Mouse (Mus musculus) heart, embryonic 12.5 days (tissue): ENCODE data around the gene Znrf3. TPM values are rescaled to one million over a fixed set of nuclear protein-coding genes. Genes with fewer than 3 reads are reported as not detected.

ENCODE experiments used
- ATAC-seq: fragments of 200-750 bp; cut with Nextera tagmentation; 2 replicates; pipeline ENCODE4 v1.8.0; 2017; ENCODE audit warnings: moderate TSS enrichment, moderate library complexity; ENCODE audit not compliant: insufficient number of reproducible peaks, low FRiP score
- H3K27ac ChIP-seq: fragments of 300-500 bp; sonication (generic); 2 replicates; pipeline ENCODE4 v1.5.1; 2016; ENCODE audit warnings: mild to moderate bottlenecking, moderate library complexity; ENCODE audit not compliant: poor library complexity, severe bottlenecking
- H3K27me3 ChIP-seq: fragments of 300-500 bp; sonication (generic); replicated peaks from 2 replicates; pipeline ENCODE4 v1.6.1; 2016; ENCODE audit warnings: mild to moderate bottlenecking, moderate library complexity
- H3K36me3 ChIP-seq: fragments of 300-500 bp; sonication (generic); 2 replicates; pipeline ENCODE4 v1.6.1; 2016; ENCODE audit warnings: mild to moderate bottlenecking, moderate library complexity
- H3K4me1 ChIP-seq: fragments of 300-500 bp; sonication (generic); replicated peaks from 2 replicates; pipeline ENCODE4 v1.6.1; 2016; ENCODE audit warnings: mild to moderate bottlenecking
- H3K4me2 ChIP-seq: fragments of 300-500 bp; sonication (generic); 2 replicates; pipeline ENCODE4 v1.6.1; 2016; ENCODE audit warnings: mild to moderate bottlenecking, moderate library complexity
- H3K4me3 ChIP-seq: fragments of 300-500 bp; sonication (generic); 2 replicates; pipeline ENCODE4 v1.5.1; 2016; ENCODE audit warnings: mild to moderate bottlenecking
- H3K9ac ChIP-seq: fragments of 300-500 bp; sonication (generic); 2 replicates; pipeline ENCODE4 v1.6.1; 2016; ENCODE audit warnings: mild to moderate bottlenecking, moderate library complexity
- H3K9me3 ChIP-seq: fragments of 300-500 bp; sonication (generic); replicated peaks from 2 replicates; pipeline ENCODE4 v1.6.1; 2016; ENCODE audit warnings: mild to moderate bottlenecking, moderate library complexity
- WGBS: fragments of 180-500 bp; shearing (Covaris S2); methylation state at CpG from one replicate; pipeline ENCODE4 v1.1.7; 2016; 5-methylcytosine and 5-hydroxymethylcytosine counted together
- polyA plus RNA-seq: library from polyadenylated mRNA; unstranded; fragments of >200 nt; fragmentation: Nextera tagmentation; extraction: Ambion mirVana; gene quantifications from 2 replicates; pipeline ENCODE4 v1.2.1, GENCODE M21; 2016

Znrf3 gene
- polyA plus RNA-seq, 1 experiment from 2014 or later = 7.6 TPM

DNA sequence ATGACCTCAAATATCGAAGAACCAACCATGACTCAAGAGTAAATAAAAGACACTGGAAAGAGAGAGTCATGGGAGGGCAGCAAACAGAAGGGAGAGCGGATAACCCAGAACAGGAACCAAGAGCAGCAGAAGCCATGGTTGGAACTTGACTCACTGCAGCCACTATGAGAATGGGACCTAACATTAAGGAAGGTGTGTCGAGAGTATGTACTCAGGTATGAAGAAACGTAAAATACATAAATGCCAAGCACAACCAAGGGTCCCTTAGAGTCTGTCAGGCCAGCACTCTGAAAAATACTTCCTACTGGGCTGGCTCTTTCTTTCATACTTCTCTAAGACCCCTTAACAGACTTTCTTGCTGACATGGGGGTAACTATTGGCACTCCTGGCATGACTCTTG lies 100.9 kb downstream of the Znrf3 start:
- ATAC-seq = no peak
- no peak overlapping the region for H3K4me3 ChIP-seq
- H3K4me2 ChIP-seq = no peak overlapping the region
- no peaks in the 10 kb centered on the region for H3K36me3 ChIP-seq
- H3K4me1 ChIP-seq = peaks cover 18% of the 10 kb centered on the region
- H3K9ac ChIP-seq = no peak overlapping the region
- WGBS = 86% methylated on average over 4 of the region's 4 CpGs
- H3K27me3 ChIP-seq = no peaks in the 10 kb centered on the region
- H3K27ac ChIP-seq = no peak overlapping the region
- no peaks in the 10 kb centered on the region for H3K9me3 ChIP-seq

GRCm38 (mm10) chr11:5339732-5340131 lies 104.9 kb downstream of the Znrf3 start:
- Histone ChIP-seq H3K36me3 (no peaks in the 10 kb centered on the region), H3K9me3 (no peaks in the 10 kb centered on the region), H3K4me1 (no peaks in the 10 kb centered on the region), H3K4me2 (no peak overlapping the region), H3K4me3 (no peak overlapping the region), H3K9ac (no peak overlapping the region), H3K27ac (no peak overlapping the region), H3K27me3 (no peaks in the 10 kb centered on the region)
- no peak for ATAC-seq
- 93% methylated on average over 1 of the region's 1 CpGs for WGBS

DNA sequence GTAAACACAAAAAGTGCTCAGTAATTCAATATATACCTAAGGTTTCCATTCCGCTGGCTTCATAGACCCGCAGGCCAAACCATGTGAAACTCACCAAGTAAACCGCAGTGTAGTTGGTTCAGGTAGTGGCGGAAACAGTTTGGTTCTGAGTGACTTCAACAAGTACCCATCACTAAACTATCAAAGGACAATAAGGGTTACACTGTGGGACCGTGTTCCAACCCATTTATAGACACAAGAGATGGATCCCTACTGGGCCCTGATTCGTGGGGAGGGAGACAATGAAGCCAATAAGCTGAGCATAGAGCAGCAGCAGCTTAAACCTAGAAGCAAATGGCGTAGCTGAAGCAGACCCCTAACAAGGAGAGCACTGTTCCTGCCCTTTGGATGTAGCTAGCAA lies 107.8 kb downstream of the Znrf3 start:
- peaks cover 3% of the 10 kb centered on the region; the same call in 1 of the 2 replicates for H3K36me3 ChIP-seq
- H3K4me1 ChIP-seq = no peaks in the 10 kb centered on the region
- H3K27me3 ChIP-seq = no peaks in the 10 kb centered on the region
- WGBS = 94% methylated on average over 7 of the region's 7 CpGs
- ATAC-seq = no peak
- H3K27ac ChIP-seq = no peak overlapping the region
- H3K9me3 ChIP-seq = no peaks in the 10 kb centered on the region
- H3K4me2 ChIP-seq = no peak overlapping the region
- no peak overlapping the region for H3K9ac ChIP-seq
- no peak overlapping the region for H3K4me3 ChIP-seq

GRCm38 (mm10) chr11:5336269-5336668 lies 108.4 kb downstream of the Znrf3 start:
- H3K36me3 ChIP-seq = peaks cover 3% of the 10 kb centered on the region; the same call in 1 of the 2 replicates
- no peak overlapping the region for H3K27ac ChIP-seq
- no peaks in the 10 kb centered on the region for H3K9me3 ChIP-seq
- no peak overlapping the region for H3K9ac ChIP-seq
- no peak overlapping the region for H3K4me2 ChIP-seq
- ATAC-seq = no peak
- H3K27me3 ChIP-seq = no peaks in the 10 kb centered on the region
- H3K4me1 ChIP-seq = no peaks in the 10 kb centered on the region
- no peak overlapping the region for H3K4me3 ChIP-seq

DNA sequence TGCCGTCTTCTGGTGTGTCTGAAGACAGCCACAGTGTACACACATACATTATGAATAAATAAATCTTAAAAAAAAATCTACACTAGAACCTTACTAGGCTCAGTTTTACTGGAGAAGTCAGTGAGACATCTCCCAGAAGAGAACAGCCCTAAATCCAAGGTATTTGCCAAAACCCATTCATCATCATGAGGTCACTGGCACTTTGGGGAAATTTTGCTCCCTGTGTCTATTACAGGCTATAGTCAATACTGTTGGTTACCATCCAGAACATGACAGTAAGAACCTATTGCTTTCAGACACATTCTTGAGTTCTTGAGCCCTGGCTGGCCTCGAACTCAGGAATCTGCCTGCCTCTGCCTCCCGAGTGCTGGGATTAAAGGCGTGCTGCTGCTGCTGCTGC lies 113.8 kb downstream of the Znrf3 start:
- Histone ChIP-seq H3K4me1 (0 out of 2 replicates have a peak, but pooled peaks cover 3% of the 10 kb centered on the region), H3K4me2 (no peak overlapping the region), H3K27me3 (no peaks in the 10 kb centered on the region), H3K9ac (no peak overlapping the region), H3K27ac (no peak overlapping the region), H3K9me3 (no peaks in the 10 kb centered on the region), H3K36me3 (peaks cover 7% of the 10 kb centered on the region), H3K4me3 (no peak overlapping the region)
- ATAC-seq = no peak
- 96% methylated on average over 4 of the region's 4 CpGs for WGBS

DNA sequence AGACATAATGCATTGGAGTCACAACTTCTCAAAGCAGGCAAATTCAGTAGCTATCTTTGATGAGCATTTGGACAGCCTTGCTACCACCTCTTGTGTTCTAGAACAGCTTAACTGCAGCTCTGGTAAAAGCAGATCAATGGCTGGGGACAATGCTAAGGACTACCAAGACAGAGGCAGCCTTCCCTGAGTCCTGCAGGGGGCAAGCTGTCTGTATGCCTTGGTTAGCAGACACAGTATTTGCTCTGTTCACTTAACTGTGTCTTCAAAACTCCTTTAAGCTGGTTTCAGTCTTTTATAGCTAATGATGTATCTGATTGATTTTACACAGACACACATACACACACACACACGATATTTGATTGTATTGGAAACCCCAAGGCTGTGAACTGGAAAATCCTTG lies 117.0 kb downstream of the Znrf3 start:
- no peak overlapping the region for H3K4me3 ChIP-seq
- no peak overlapping the region for H3K4me2 ChIP-seq
- no peak for ATAC-seq
- 0 out of 2 replicates have a peak, but pooled peaks cover 3% of the 10 kb centered on the region for H3K4me1 ChIP-seq
- peaks cover 7% of the 10 kb centered on the region for H3K36me3 ChIP-seq
- H3K27me3 ChIP-seq = no peaks in the 10 kb centered on the region
- WGBS = 89% methylated on average over 1 of the region's 1 CpGs
- H3K27ac ChIP-seq = no peak overlapping the region
- H3K9ac ChIP-seq = no peak overlapping the region
- no peaks in the 10 kb centered on the region for H3K9me3 ChIP-seq

GRCm38 (mm10) chr11:5326252-5326651 lies 118.4 kb downstream of the Znrf3 start:
- 0 out of 2 replicates have a peak, but pooled peaks cover 3% of the 10 kb centered on the region for H3K4me1 ChIP-seq
- H3K9me3 ChIP-seq = no peaks in the 10 kb centered on the region
- no peak for ATAC-seq
- H3K27ac ChIP-seq = no peak overlapping the region
- no peaks in the 10 kb centered on the region for H3K27me3 ChIP-seq
- H3K36me3 ChIP-seq = peaks cover 3% of the 10 kb centered on the region; the same call in 1 of the 2 replicates
- no peak overlapping the region for H3K9ac ChIP-seq
- H3K4me3 ChIP-seq = no peak overlapping the region
- H3K4me2 ChIP-seq = no peak overlapping the region
- 89% methylated on average over 3 of the region's 3 CpGs for WGBS

- Histone ChIP-seq H3K27me3 (no peaks in the 10 kb centered on the region), H3K36me3 (peaks cover 2% of the 10 kb centered on the region; the same call in 1 of the 2 replicates), H3K4me3 (no peak overlapping the region), H3K4me1 (0 out of 2 replicates have a peak, but pooled peaks cover 1% of the 10 kb centered on the region), H3K9ac (no peak overlapping the region), H3K9me3 (no peaks in the 10 kb centered on the region), H3K27ac (no peak overlapping the region), H3K4me2 (no peak overlapping the region)
- WGBS = 87% methylated on average over 6 of the region's 6 CpGs
- no peak for ATAC-seq
Measured at GRCm38 (mm10) chr11:5325217-5325616, 119.4 kb downstream of the Znrf3 start.

DNA sequence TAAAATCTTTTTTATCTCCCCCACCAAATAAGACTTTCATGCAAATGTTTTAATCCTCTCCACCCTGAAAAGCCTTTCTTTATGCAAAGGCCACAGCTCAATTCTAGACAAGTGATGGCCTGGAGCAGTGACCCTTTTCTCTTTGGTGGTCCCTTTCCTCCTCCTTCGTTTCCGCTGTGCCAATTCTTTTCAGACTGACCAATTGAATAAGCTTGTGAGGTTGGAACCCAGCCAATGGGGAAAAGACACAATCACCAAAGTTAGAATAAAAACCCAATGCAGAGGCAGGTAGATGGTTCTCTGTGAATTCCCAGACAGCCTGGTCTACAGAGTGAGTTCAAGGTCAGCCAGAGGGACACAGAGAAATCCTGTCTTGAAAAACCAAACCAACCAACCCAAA lies 120.4 kb downstream of the Znrf3 start:
- Histone ChIP-seq H3K4me1 (no peaks in the 10 kb centered on the region), H3K4me3 (no peak overlapping the region), H3K27me3 (no peaks in the 10 kb centered on the region), H3K9ac (no peak overlapping the region), H3K9me3 (no peaks in the 10 kb centered on the region), H3K27ac (no peak overlapping the region), H3K36me3 (no peaks in the 10 kb centered on the region), H3K4me2 (no peak overlapping the region)
- 76% methylated on average over 2 of the region's 2 CpGs for WGBS
- no peak for ATAC-seq

- Histone ChIP-seq H3K9ac (no peak overlapping the region), H3K27ac (no peak overlapping the region), H3K4me3 (no peak overlapping the region), H3K36me3 (no peaks in the 10 kb centered on the region), H3K27me3 (no peaks in the 10 kb centered on the region), H3K9me3 (no peaks in the 10 kb centered on the region), H3K4me1 (peaks cover 20% of the 10 kb centered on the region), H3K4me2 (no peak overlapping the region)
- no peak for ATAC-seq
- 90% methylated on average over 1 of the region's 1 CpGs for whole genome bisulfite sequencing
Measured at GRCm38 (mm10) chr11:5321687-5322086, 123.0 kb downstream of the Znrf3 start.

GRCm38 (mm10) chr11:5318976-5319375 lies 125.7 kb downstream of the Znrf3 start:
- no peaks in the 10 kb centered on the region for H3K9me3 ChIP-seq
- 53% methylated on average over 2 of the region's 2 CpGs for WGBS
- no peak overlapping the region for H3K27ac ChIP-seq
- ATAC-seq = no peak
- H3K4me2 ChIP-seq = no peak overlapping the region
- peaks cover 30% of the 10 kb centered on the region for H3K4me1 ChIP-seq
- H3K4me3 ChIP-seq = no peak overlapping the region
- no peak overlapping the region for H3K9ac ChIP-seq
- no peaks in the 10 kb centered on the region for H3K36me3 ChIP-seq
- H3K27me3 ChIP-seq = no peaks in the 10 kb centered on the region

DNA sequence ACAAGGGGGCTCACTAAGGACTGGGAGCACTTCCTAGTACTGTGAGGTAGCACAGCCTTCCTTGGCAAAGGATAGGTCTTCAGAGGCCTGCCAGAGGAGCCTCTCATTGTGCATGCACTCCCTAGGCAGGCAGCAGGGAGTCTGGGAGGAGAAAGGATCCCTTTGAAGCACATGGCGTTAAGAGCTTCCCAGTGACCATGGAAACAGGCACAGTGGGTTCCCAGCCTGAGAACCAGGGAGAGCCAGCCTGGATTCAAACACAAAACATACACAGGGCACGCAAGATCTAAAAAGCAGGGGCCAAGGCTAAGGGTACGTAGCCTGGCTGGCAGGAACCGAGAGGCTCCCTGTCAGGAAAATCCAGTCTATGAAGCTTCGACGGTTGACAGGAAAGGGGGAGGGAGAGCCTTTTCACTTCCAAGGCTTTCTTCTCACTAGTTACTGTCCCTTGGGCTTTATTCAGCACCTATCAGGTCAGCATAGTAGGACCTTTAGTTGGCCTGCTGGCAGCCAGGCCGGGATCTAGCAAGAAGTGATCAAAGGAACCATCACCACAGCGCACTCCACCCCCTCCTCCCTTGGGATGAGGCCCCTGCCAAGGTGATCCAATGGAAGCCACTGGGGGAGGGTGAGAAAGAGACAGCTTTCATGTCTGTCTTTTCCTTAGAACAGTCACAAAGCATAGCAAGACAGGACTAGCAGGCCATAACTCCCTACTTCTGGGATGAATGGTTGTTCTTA lies 126.4 kb downstream of the Znrf3 start:
- Histone ChIP-seq H3K36me3 (no peaks in the 10 kb centered on the region), H3K4me2 (no peak overlapping the region), H3K27me3 (no peaks in the 10 kb centered on the region), H3K9ac (no peak overlapping the region), H3K4me1 (peaks cover 31% of the 10 kb centered on the region), H3K9me3 (no peaks in the 10 kb centered on the region), H3K4me3 (no peak overlapping the region), H3K27ac (no peak overlapping the region)
- WGBS = 24% methylated on average over 8 of the region's 8 CpGs
- ATAC-seq = no peak
